Mouse (Mus musculus) kidney, postnatal 0 days (tissue): Measurements from ENCODE around the gene Utrn. TPM values are rescaled to one million over a fixed set of nuclear protein-coding genes. Genes with fewer than 3 reads are reported as not detected.

ENCODE experiments used
- ATAC-seq: fragments of 200-750 bp; cut with Nextera tagmentation; replicated peaks from 2 replicates; pipeline ENCODE4 v1.8.0; 2017; ENCODE audit warnings: low read depth, moderate number of reproducible peaks, moderate TSS enrichment, moderate library complexity; ENCODE audit not compliant: low FRiP score
- DNase-seq: peaks from one replicate; pipeline ENCODE4 v3.0.0-alpha.2; 2016; ENCODE audit warnings: low spot score
- H3K27ac ChIP-seq: fragments of 300-500 bp; sonication (generic); 2 replicates; pipeline ENCODE4 v1.5.1; 2014; ENCODE audit warnings: mild to moderate bottlenecking
- H3K27me3 ChIP-seq: fragments of 300-500 bp; sonication (generic); 2 replicates; pipeline ENCODE4 v1.6.1; 2014; ENCODE audit warnings: low read length, mixed read lengths; ENCODE audit not compliant: insufficient read depth
- H3K36me3 ChIP-seq: fragments of 300-500 bp; sonication (generic); 2 replicates; pipeline ENCODE4 v1.6.1; 2014; ENCODE audit warnings: low read length, mixed read lengths; ENCODE audit not compliant: insufficient read depth
- H3K4me1 ChIP-seq: fragments of 300-500 bp; sonication (generic); replicated peaks from 2 replicates; pipeline ENCODE4 v1.6.1; 2014; ENCODE audit warnings: antibody characterized with exemption, low read length, mixed read lengths; ENCODE audit not compliant: insufficient read depth
- H3K4me2 ChIP-seq: fragments of 300-500 bp; sonication (generic); 2 replicates; pipeline ENCODE4 v1.6.1; 2014; ENCODE audit warnings: mild to moderate bottlenecking, low read length, moderate library complexity, mixed read lengths
- H3K4me3 ChIP-seq: fragments of 300-500 bp; sonication (generic); replicated peaks from 2 replicates; pipeline ENCODE4 v1.5.1; 2014; ENCODE audit warnings: low read depth, low read length
- H3K9ac ChIP-seq: fragments of 300-500 bp; sonication (generic); 2 replicates; pipeline ENCODE4 v1.6.1; 2014; ENCODE audit warnings: low read depth, low read length
- H3K9me3 ChIP-seq: fragments of 300-500 bp; sonication (generic); replicated peaks from 2 replicates; pipeline ENCODE4 v1.6.1; 2016; ENCODE audit warnings: low read length, inconsistent platforms, mixed read lengths
- CTCF ChIP-seq: IDR thresholded peaks from 2 replicates; pipeline ENCODE4 v1.5.1; 2016; ENCODE audit warnings: antibody characterized with exemption, low read depth, mild to moderate bottlenecking, moderate library complexity
- WGBS: fragments of 180-500 bp; shearing (Covaris S2); extraction: QIAGEN DNeasy Blood & Tissue Kit; methylation state at CpG from one replicate; pipeline ENCODE4 v1.1.7; 2014; 5-methylcytosine and 5-hydroxymethylcytosine counted together
- polyA plus RNA-seq: library from polyadenylated mRNA; unstranded; fragments of >200 nt; fragmentation: Nextera tagmentation; extraction: Ambion mirVana; gene quantifications from 2 replicates; pipeline ENCODE4 v1.2.1, GENCODE M21; 2015

The Utrn gene
- polyA plus RNA-seq, 1 experiment from 2014 or later, result 59.0 TPM

GRCm38 (mm10) chr10:12834215-12834614, 35.0 kb downstream of the Utrn start:
- Histone ChIP-seq H3K27me3 (no peaks in the 10 kb centered on the region), H3K9me3 (no peaks in the 10 kb centered on the region), H3K36me3 (0 out of 2 replicates have a peak, but pooled peaks cover 3% of the 10 kb centered on the region), H3K4me1 (no peaks in the 10 kb centered on the region; the same call in 1 of the 2 replicates), H3K4me3 (no peak overlapping the region), H3K9ac (no peak overlapping the region), H3K27ac (peak overlapping the region; percentile 68), H3K4me2 (no peak overlapping the region)
- ATAC-seq, result peak; percentile 80
- peak; percentile 54 for DNase-seq
- 40% methylated on average over 1 of the region's 1 CpGs for WGBS
- TF ChIP-seq CTCF, result no peak

- Histone ChIP-seq H3K36me3 (0 out of 2 replicates have a peak, but pooled peaks cover 3% of the 10 kb centered on the region), H3K9ac (no peak overlapping the region), H3K4me3 (no peak overlapping the region), H3K9me3 (no peaks in the 10 kb centered on the region), H3K27ac (peak overlapping the region; percentile 31; the same call in 1 of the 2 replicates), H3K27me3 (no peaks in the 10 kb centered on the region), H3K4me1 (no peaks in the 10 kb centered on the region; the same call in 1 of the 2 replicates), H3K4me2 (no peak overlapping the region)
- no peak for DNase-seq
- no peak for ATAC-seq
- WGBS, result 74% methylated on average over 8 of the region's 8 CpGs
- TF ChIP-seq CTCF, result no peak
These were observed 37.0 kb downstream of the Utrn start for GRCm38 (mm10) chr10:12832163-12832562.

- TF ChIP-seq CTCF, result no peak
- H3K4me1 ChIP-seq, result peaks cover 11% of the 10 kb centered on the region; the same call in 1 of the 2 replicates
- H3K4me2 ChIP-seq, result no peak overlapping the region
- peak overlapping the region; percentile 52; the same call in 1 of the 2 replicates for H3K27ac ChIP-seq
- no peak for ATAC-seq
- H3K4me3 ChIP-seq, result no peak overlapping the region
- H3K9me3 ChIP-seq, result no peaks in the 10 kb centered on the region
- DNase-seq, result no peak
- WGBS, result 51% methylated on average over 4 of the region's 4 CpGs
- H3K36me3 ChIP-seq, result no peaks in the 10 kb centered on the region
- H3K9ac ChIP-seq, result no peak overlapping the region
- no peaks in the 10 kb centered on the region for H3K27me3 ChIP-seq
These were observed 41.4 kb downstream of the Utrn start for GRCm38 (mm10) chr10:12827778-12828177.

- no peak for TF ChIP-seq CTCF
- Histone ChIP-seq H3K9me3 (no peaks in the 10 kb centered on the region), H3K9ac (no peak overlapping the region), H3K4me1 (peaks cover 11% of the 10 kb centered on the region; the same call in 1 of the 2 replicates), H3K27me3 (no peaks in the 10 kb centered on the region), H3K27ac (peak overlapping the region; percentile 52; the same call in 1 of the 2 replicates), H3K4me3 (no peak overlapping the region), H3K4me2 (no peak overlapping the region), H3K36me3 (no peaks in the 10 kb centered on the region)
- DNase-seq (no peak), ATAC-seq (no peak)
- 74% methylated on average over 3 of the region's 3 CpGs for WGBS
These were observed 41.9 kb downstream of the Utrn start for GRCm38 (mm10) chr10:12827306-12827705.

GRCm38 (mm10) chr10:12826760-12827281, 42.3 kb downstream of the Utrn start:
- H3K4me2 ChIP-seq, result no peak overlapping the region
- H3K4me3 ChIP-seq, result no peak overlapping the region
- H3K36me3 ChIP-seq, result no peaks in the 10 kb centered on the region
- ATAC-seq (no peak; the same call in 1 of the 2 replicates), DNase-seq (peak; percentile 32)
- peaks cover 11% of the 10 kb centered on the region; the same call in 1 of the 2 replicates for H3K4me1 ChIP-seq
- TF ChIP-seq CTCF, result no peak
- H3K27ac ChIP-seq, result peak overlapping the region; percentile 52; the same call in 1 of the 2 replicates
- no peaks in the 10 kb centered on the region for H3K27me3 ChIP-seq
- no peaks in the 10 kb centered on the region for H3K9me3 ChIP-seq
- WGBS, result 47% methylated on average over 6 of the region's 6 CpGs
- no peak overlapping the region for H3K9ac ChIP-seq

- TF ChIP-seq CTCF, result no peak
- Histone ChIP-seq H3K4me1 (peaks cover 11% of the 10 kb centered on the region; the same call in 1 of the 2 replicates), H3K9me3 (no peaks in the 10 kb centered on the region), H3K27ac (no peak overlapping the region), H3K27me3 (no peaks in the 10 kb centered on the region), H3K36me3 (no peaks in the 10 kb centered on the region), H3K9ac (no peak overlapping the region), H3K4me3 (no peak overlapping the region), H3K4me2 (no peak overlapping the region)
- ATAC-seq (no peak), DNase-seq (no peak)
- WGBS, result 41% methylated on average over 4 of the region's 4 CpGs
These were observed 44.8 kb downstream of the Utrn start for GRCm38 (mm10) chr10:12824386-12824785.
